Mouse (Mus musculus) E14TG2a.4 (cell line): ENCODE results near the gene Tmem121.

Experiments used
- CTCF ChIP-seq: conservative IDR thresholded peaks from 2 replicates; pipeline ENCODE4 v1.5.1; 2014; ENCODE audit warnings: low read length
- NANOG ChIP-seq: IDR thresholded peaks from 2 replicates; pipeline ENCODE4 v1.6.1; 2014; ENCODE audit warnings: borderline replicate concordance, low read length, mixed read lengths

GRCm38 (mm10) chr12:113150591-113150990 is 35.1 kb upstream of the Tmem121 start:
- no peak for TF ChIP-seq CTCF
- no peak for TF ChIP-seq NANOG
